Mouse (Mus musculus) neural tube, embryonic 10.5 days (tissue): ENCODE results near the gene Rsph10b.
"Not testable (repeated sequence)": the region's sequence is repeated elsewhere in the genome, so short reads cannot be mapped to it uniquely, and the experiment has no call there.

Source experiments
- DNase-seq: peaks from one replicate; pipeline ENCODE4 v3.0.0-alpha.2; 2017; ENCODE audit warnings: low spot score; ENCODE audit errors: extremely low spot score

The Rsph10b gene

GRCm38 (mm10) chr5:143992661-143993060 is 59.8 kb downstream of the Rsph10b start:
- DNase-seq, result no peak

GRCm38 (mm10) chr5:143993260-143993659 is 60.4 kb downstream of the Rsph10b start:
- DNase-seq, result no peak

GRCm38 (mm10) chr5:143993849-143994248 is 61.0 kb downstream of the Rsph10b start:
- DNase-seq, result no peak

- no peak for DNase-seq
These were observed 62.0 kb downstream of the Rsph10b start for GRCm38 (mm10) chr5:143994632-143995365.

- DNase-seq, result no peak
These were observed 66.6 kb downstream of the Rsph10b start for GRCm38 (mm10) chr5:143999409-143999808.

GRCm38 (mm10) chr5:144002461-144003192 is 69.8 kb downstream of the Rsph10b start:
- no peak for DNase-seq

- not testable (repeated sequence) for DNase-seq
These were observed 80.7 kb downstream of the Rsph10b start for GRCm38 (mm10) chr5:144013366-144014134.

- DNase-seq, result peak; percentile 84
These were observed 81.9 kb downstream of the Rsph10b start, which contains the start of gene Ccz1 for GRCm38 (mm10) chr5:144014551-144015311. Ccz1 (minus strand) TSS chr5:144014877.

- no peak for DNase-seq
These were observed 82.4 kb downstream of the Rsph10b start for GRCm38 (mm10) chr5:144015312-144015650.

- no peak for DNase-seq
These were observed 83.0 kb downstream of the Rsph10b start for GRCm38 (mm10) chr5:144015845-144016244.

- DNase-seq, result no peak
These were observed 93.9 kb downstream of the Rsph10b start, which contains the start of gene Ocm for GRCm38 (mm10) chr5:144026620-144027263. Ocm (minus strand) TSS chr5:144026670.

- no peak for DNase-seq
These were observed 99.7 kb downstream of the Rsph10b start for GRCm38 (mm10) chr5:144032491-144032890.

- no peak for DNase-seq
These were observed 101.7 kb downstream of the Rsph10b start for GRCm38 (mm10) chr5:144034567-144034966.
